Mouse (Mus musculus): ENCODE data around the gene Gm6583. TPM values are rescaled to one million over a fixed set of nuclear protein-coding genes. Genes with fewer than 3 reads are reported as not detected.
A peak's percentile ranks its signal among the peaks of the same experiment; 100 is the strongest.

The Gm6583 gene
- polyA plus RNA-seq (2021), result 0.05 TPM

GRCm38 (mm10) chr5:112355910-112356309, at the start of gene Gm6583:
Gm6583 (minus strand) TSS chr5:112356033.
- TF ChIP-seq CTCF (IDR thresholded peaks at IDR 0.05), result no peak
- no peaks in the 10 kb centered on the region for H3K27me3 ChIP-seq
- ChIA-PET POLR2A (no interaction called here), CTCF (no interaction called here)
- in situ Hi-C loops (cut with MboI; ENCODE audit: low pct_unique_long_range_greater_than_20kb), result no loop called here
- DNase-seq (ENCODE audit: low read depth, low spot score) (no peak), ATAC-seq (no peak)

DNA sequence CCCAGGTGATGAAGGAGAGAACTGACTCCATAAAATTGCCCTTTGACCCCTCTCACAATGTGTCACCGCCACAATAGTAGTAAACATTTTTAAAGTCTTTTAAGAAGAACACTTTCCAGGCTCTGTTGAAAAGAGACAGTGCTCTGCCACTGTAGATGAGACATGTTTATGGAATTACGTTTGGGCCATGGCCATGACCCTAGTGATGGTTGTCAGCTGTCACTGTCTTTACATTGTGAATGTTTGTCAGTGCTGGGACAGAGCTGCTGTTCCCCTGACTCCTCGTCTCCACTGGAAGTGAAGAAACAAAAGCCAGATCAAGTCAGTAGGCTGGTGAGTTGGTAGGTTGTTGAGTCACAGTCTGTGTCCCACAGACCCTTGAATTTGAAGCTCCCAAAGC, 46.6 kb upstream of the Gm6583 start:
- ChIA-PET POLR2A (no interaction called here), CTCF (no interaction called here)
- peaks cover 11% of the 10 kb centered on the region for H3K27me3 ChIP-seq
- ATAC-seq (no peak), DNase-seq (ENCODE audit: low read depth, low spot score) (no peak)
- in situ Hi-C loops (cut with MboI; ENCODE audit: low pct_unique_long_range_greater_than_20kb), result no loop called here
- TF ChIP-seq CTCF (IDR thresholded peaks at IDR 0.05), result no peak

DNA sequence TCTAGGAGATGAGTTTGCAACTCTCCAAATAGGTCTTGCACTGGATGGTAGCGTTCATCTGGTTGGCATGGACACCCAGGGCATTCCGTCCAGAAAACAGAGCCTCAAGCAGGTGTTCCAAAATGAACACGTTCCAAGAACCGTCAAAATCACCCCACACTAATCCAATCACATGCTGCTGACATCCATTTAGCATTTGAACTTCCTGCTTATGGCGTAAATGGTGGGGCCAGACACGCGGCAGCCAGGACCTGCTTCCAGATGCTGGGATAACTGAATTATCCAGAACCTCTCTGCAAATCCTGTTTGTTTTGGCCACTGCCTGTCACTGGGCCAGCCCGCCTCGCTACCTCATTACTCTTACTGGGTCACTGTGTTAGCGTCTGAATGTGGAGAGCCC, 43.5 kb upstream of the Gm6583 start:
- TF ChIP-seq CTCF (IDR thresholded peaks at IDR 0.05), result no peak
- in situ Hi-C loops (cut with MboI; ENCODE audit: low pct_unique_long_range_greater_than_20kb), result no loop called here
- H3K27me3 ChIP-seq, result peaks cover 13% of the 10 kb centered on the region
- ATAC-seq (no peak), DNase-seq (ENCODE audit: low read depth, low spot score) (no peak)
- CTCF ChIA-PET, result no interaction called here
- POLR2A ChIA-PET, result no interaction called here

DNA sequence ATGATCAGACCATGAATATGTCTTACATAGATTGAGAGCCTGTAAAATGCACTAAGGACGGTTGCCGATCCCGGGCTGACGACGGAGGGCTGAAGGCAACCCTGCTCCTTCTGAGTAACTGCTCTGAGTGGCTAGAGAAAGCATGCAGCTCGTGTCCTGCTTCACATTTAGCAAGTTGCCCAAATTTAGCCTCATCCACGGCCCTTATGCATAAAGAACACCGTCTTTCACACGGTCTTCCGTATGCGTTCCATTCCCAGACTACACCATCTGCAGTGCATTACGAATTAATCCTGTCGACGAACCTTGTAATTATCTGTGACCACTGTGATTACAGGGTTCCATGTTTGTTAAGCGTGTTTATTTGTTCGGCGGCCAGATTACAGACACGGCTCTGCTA, 40.2 kb upstream of the Gm6583 start:
- CTCF ChIA-PET, result no interaction called here
- no peak for DNase-seq (ENCODE audit: low read depth, low spot score)
- no peak for ATAC-seq
- in situ Hi-C loops (cut with MboI; ENCODE audit: low pct_unique_long_range_greater_than_20kb), result no loop called here
- POLR2A ChIA-PET, result no interaction called here
- TF ChIP-seq CTCF (IDR thresholded peaks at IDR 0.05), result no peak
- peaks cover 20% of the 10 kb centered on the region for H3K27me3 ChIP-seq

DNA sequence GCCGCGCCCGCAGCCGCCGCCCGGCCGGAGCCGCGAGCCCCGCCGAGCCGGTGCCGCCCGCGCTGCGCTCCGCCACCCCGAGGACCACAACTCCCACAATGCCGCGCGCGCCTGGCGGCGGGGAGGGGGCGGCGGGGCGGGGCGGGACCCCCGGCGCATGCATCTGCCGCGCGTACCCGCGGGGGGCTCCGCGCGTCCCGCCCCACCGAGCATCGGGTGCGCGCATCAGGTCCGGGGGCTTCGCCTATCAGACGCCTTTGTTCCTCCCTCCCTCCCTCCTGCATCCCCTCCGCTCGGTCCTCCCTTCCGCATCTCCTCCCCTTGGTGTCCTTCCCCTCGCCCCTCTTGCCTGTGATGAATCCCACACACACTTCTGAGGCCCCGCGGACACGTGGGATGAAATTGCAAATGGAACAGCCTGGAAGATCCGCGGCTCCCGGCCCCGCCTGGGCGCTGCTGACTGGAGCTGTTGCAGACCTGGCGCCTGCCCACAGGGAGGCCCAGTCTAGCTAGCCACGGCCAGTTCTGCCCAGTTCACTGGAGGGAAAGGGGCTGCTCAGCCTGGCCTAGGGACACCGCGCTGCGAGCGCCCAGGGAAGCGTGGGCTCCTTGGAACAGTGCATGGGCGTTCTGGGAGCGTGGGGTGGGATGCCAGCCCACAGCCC, 39.1 kb upstream of the Gm6583 start, which contains the start of gene Asphd2:
TSS of gene Asphd2 (minus strand) at position 88 of the 665 bp plus-strand sequence.
- no peak for DNase-seq (ENCODE audit: low read depth, low spot score)
- ATAC-seq, result peak; percentile 53
- POLR2A ChIA-PET, result no interaction called here
- no peak for TF ChIP-seq CTCF (IDR thresholded peaks at IDR 0.05)
- in situ Hi-C loops (cut with MboI; ENCODE audit: low pct_unique_long_range_greater_than_20kb), result no loop called here
- CTCF ChIA-PET, result no interaction called here
- H3K27me3 ChIP-seq, result peaks cover 15% of the 10 kb centered on the region

DNA sequence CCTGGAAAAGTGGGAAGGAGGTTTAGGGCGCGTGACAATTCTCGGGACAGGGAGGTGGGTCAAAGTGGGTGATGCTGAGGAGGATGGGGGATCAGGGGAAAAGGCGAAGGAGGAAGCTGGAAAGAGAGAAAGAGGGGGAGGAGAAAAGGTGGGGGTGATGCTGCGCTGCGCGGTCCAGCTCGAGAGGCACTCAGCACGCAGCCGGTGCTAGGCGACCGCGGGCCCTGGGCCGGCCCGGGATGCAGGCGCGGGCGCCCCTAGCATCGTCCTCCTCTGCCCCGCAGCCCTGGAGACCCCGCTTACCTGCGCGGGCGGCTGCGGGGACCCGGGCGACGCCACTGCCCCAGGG, 38.6 kb upstream of the Gm6583 start:
- peaks cover 15% of the 10 kb centered on the region for H3K27me3 ChIP-seq
- no peak for TF ChIP-seq CTCF (IDR thresholded peaks at IDR 0.05)
- POLR2A ChIA-PET, result no interaction called here
- DNase-seq (ENCODE audit: low read depth, low spot score) (no peak), ATAC-seq (no peak)
- in situ Hi-C loops (cut with MboI; ENCODE audit: low pct_unique_long_range_greater_than_20kb), result no loop called here
- CTCF ChIA-PET, result no interaction called here

DNA sequence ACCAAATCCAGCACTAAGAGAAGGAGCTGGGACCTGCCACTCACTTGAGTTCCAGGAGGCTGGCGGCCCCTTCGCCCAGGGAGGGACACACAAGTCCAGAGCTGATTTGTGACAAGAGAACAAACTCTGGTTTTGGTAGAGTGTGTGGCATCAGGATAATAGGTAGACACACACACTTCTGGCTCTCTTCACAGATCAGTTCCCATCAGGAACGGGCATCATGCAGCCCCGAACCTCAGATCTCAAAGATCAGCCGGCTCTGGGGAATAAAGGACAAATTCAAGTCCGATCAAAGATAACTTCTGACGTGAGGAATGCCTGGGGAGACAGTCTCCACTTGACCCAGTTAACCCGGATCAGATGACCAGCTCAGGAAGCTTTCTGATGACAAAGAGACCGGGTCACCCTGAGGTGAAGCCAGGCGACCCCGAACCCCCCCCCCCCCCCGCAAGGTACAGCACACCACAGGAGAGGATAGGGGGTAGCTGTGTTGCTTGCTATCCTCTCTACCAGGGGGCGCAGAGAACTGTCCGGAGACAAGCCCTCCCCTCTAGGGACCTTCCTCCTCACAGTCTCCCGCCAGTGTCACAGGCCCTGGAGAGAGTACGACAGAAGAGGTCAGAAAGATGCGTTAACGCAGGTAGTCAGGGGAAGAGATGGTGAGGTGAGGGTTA, 38.0 kb upstream of the Gm6583 start:
- no peak for ATAC-seq
- CTCF ChIA-PET, result no interaction called here

DNA sequence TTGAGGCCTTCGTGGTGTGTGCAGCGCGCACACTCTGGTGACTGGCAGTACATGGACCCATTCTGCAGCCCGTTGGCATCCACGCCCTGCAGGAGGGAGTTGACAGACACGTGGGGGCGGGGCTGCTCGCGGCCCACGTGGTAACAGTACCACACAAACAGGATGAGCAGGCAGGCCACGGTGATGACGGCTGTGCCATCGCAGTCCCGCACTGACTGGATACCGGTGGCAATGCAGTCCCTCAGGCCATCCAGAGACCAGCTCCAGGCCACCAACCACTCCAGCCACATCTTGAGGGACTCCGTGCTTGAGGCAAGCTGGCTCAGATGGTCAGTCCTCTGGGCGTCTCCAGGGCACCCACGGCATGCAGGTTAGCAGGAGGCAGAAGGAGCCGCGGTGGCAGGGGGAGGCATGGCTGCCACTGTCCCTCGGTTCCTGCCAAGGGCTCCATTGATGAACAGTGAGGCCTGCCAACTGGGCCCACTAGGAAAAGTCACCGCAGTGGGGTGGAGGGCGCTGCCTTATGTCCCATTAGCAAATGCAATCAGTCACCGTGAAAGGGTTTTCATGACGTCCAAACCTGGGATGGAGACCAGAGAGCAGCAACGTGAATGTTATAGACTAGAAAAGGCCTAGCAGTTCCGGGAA, 36.0 kb upstream of the Gm6583 start:
- in situ Hi-C loops (cut with MboI; ENCODE audit: low pct_unique_long_range_greater_than_20kb), result no loop called here
- DNase-seq (ENCODE audit: low read depth, low spot score) (no peak), ATAC-seq (no peak)
- CTCF ChIA-PET, result no interaction called here
- TF ChIP-seq CTCF (IDR thresholded peaks at IDR 0.05), result no peak
- H3K27me3 ChIP-seq, result peaks cover 15% of the 10 kb centered on the region
- POLR2A ChIA-PET, result no interaction called here

More for the DNA sequence above, 38.0 kb upstream of the Gm6583 start:
- POLR2A ChIA-PET, result no interaction called here
- TF ChIP-seq CTCF (IDR thresholded peaks at IDR 0.05), result no peak
- DNase-seq (ENCODE audit: low read depth, low spot score), result no peak
- peaks cover 15% of the 10 kb centered on the region for H3K27me3 ChIP-seq
- in situ Hi-C loops (cut with MboI; ENCODE audit: low pct_unique_long_range_greater_than_20kb), result no loop called here

GRCm38 (mm10) chr5:112391002-112391401, 35.2 kb upstream of the Gm6583 start:
- TF ChIP-seq CTCF (IDR thresholded peaks at IDR 0.05), result no peak
- H3K27me3 ChIP-seq, result peaks cover 15% of the 10 kb centered on the region
- ChIA-PET POLR2A (interaction anchor here (0.7 kb wide), 1 partner anchor 18 kb away, joined by 3 read pairs; no protein-coding TSS in a partner anchor), CTCF (no interaction called here)
- DNase-seq (ENCODE audit: low read depth, low spot score) (no peak), ATAC-seq (no peak)
- in situ Hi-C loops (cut with MboI; ENCODE audit: low pct_unique_long_range_greater_than_20kb), result no loop called here

GRCm38 (mm10) chr5:112389352-112389751, 33.5 kb upstream of the Gm6583 start:
- ChIA-PET CTCF (interaction anchor here (1.2 kb wide), 1 partner anchor 39 kb away, joined by 3 read pairs; no protein-coding TSS in a partner anchor), POLR2A (interaction anchor here (0.9 kb wide), 1 partner anchor 47 kb away, joined by 3 read pairs; the partner anchor contains the start of genes Hps4 and Srrd)
- DNase-seq (ENCODE audit: low read depth, low spot score) (no peak), ATAC-seq (no peak)
- in situ Hi-C loops (cut with MboI; ENCODE audit: low pct_unique_long_range_greater_than_20kb), result no loop called here
- no peak for TF ChIP-seq CTCF (IDR thresholded peaks at IDR 0.05)
- peaks cover 11% of the 10 kb centered on the region for H3K27me3 ChIP-seq

GRCm38 (mm10) chr5:112385973-112386372, 30.1 kb upstream of the Gm6583 start:
- CTCF ChIA-PET, result no interaction called here
- ATAC-seq (no peak), DNase-seq (ENCODE audit: low read depth, low spot score) (no peak)
- POLR2A ChIA-PET, result no interaction called here
- in situ Hi-C loops (cut with MboI; ENCODE audit: low pct_unique_long_range_greater_than_20kb), result no loop called here
- H3K27me3 ChIP-seq, result no peaks in the 10 kb centered on the region
- no peak for TF ChIP-seq CTCF (IDR thresholded peaks at IDR 0.05)

Measured in Patski (cell line).